Mouse (Mus musculus) granulocyte monocyte progenitor cell, adult 5-6 weeks (primary cell): Measurements from ENCODE around the gene Gm44973. TPM values are rescaled to one million over a fixed set of nuclear protein-coding genes. Genes with fewer than 3 reads are reported as not detected.

ENCODE experiments used
- ATAC-seq: replicated peaks from 2 replicates; pipeline ENCODE4 v1.8.0; 2016; ENCODE audit warnings: mild to moderate bottlenecking, moderate TSS enrichment, inconsistent platforms; ENCODE audit not compliant: poor library complexity, severe bottlenecking
- total RNA-seq, 2 experiments: library from RNA; stranded (forward) in 1 of 2; stranded (reverse) in 1 of 2; fragments of 200-712, 200-1000 nt in 1 of 2; fragments of >200 nt in 1 of 2; fragmentation: Nextera tagmentation in 1 of 2; gene quantifications; 2 replicates each; pipeline ENCODE4 v1.2.3; 2014 to 2017

The Gm44973 gene
- total RNA-seq, 2 experiments from 2014 or later = 7.5 TPM; not detected in 1

DNA sequence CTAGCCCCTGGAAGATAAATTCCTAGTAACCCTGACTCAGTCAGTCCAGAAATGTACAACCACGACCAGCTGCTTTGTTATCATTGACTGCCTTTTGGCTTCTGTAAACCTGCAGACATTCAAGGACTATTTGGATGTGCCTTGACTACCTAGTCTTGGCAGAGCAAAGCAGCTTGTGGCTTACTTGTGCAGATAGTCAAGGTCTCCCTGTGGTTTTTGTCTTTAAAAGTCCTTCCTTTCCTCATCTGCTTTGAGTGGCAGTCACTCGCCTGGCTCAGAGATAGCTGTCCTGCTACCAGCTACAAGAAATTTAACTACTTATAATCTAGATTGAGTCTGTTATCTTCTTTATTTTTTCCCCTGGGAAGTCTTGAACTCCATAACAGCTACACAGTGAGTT, 29.7 kb downstream of the Gm44973 start:
- ATAC-seq = no peak

- ATAC-seq = no peak
These were observed 30.8 kb downstream of the Gm44973 start for GRCm38 (mm10) chr7:5046112-5046511.

DNA sequence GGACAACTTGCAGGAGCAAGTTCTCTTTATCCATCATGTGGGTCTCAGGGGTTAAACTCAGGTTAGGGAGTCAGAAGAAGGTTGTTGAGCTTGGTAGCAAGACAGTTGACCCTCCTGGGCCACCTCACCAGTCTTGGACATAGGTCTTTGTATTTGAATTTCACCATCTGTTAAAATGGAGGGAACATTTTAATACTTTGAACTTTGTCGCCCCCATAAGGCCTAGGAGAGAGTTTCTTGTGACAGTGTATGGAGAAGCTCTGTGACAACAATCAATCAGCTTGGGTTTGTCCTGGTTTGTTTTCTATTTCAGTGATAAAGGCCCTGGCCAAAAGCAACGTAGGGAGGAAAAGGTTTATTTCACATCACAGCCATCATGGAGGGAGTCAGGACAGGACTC, 32.0 kb downstream of the Gm44973 start:
- ATAC-seq = peak; percentile 44; the same call in 1 of the 2 replicates

DNA sequence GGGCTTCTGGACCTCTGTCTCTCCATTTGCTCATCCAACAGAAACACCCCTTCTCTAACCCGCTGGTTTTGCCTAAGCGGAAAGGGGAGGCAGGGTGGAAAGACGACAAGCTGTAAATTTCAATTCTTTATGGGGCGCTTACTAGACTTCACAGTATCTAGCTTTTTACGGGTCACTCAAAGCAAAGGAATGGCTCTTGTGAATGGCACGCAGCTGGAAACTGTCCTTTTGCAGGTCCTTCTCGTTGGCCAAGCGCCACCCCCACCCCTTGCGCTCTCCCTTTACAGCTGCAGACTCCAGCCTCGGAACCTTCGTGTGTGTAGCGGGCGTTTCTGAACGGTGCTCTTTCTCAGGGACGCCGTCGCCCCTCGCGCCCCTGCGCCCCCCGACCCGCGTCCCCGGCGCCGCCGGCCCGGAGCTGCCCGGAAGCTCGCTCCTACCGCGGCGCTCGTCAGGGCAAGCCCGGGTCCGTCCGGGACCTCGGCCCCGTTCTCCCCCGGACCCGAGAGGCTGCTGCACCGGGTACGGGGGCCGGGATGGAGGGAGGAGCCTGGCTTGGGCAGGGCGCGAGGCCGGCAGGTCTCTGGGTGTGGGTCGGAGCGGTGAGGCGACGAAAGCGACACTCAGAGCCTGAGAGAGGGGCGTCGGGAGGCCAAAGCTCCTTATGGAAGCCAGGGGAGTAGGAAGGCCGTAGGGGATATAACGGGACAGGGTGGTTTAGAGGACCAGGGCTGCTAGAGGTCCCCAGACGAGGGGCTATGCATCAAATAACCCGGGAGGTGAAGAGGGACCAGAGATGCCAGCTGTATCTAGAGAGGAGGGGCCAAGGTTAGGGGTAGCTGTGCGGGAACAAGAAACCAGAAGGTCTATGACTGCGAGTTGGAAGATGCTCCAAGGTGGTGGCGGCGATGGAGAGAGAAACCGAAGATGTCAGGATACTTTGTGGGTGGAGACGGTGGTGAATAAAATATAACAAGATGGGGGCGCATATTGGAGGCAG, 36.2 kb downstream of the Gm44973 start, which contains the start of gene Zfp580:
Gene Zfp580, plus strand, starts transcription at position 346 of the 1,000 bp plus-strand sequence.
- peak; percentile 50 for ATAC-seq

DNA sequence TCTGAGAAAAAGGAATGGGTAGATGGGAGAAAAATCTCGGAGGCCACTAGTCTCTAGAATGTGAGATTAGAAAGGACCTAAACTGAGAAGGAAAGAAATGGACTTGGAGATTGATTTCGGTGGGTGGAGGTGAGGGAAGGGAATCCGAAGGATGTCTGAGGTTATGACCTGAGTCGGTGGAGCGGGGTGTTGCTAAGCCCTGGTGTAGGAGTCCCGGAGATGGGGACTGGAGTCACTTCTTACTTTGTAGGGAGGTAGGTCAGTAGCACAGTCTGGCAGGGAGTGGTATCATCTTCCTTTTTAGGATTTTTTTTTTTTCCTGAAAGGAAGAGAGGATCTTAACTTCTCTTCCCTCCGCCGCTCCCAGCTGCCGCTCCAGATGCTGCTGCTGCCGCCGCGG, 37.1 kb downstream of the Gm44973 start:
- no peak for ATAC-seq

- ATAC-seq = no peak; the same call in 1 of the 2 replicates
These were observed 37.6 kb downstream of the Gm44973 start for GRCm38 (mm10) chr7:5052931-5053343.

GRCm38 (mm10) chr7:5053456-5054179, 38.3 kb downstream of the Gm44973 start:
- ATAC-seq = peak; percentile 26

- no peak for ATAC-seq
These were observed 41.5 kb downstream of the Gm44973 start for GRCm38 (mm10) chr7:5056651-5057263.

DNA sequence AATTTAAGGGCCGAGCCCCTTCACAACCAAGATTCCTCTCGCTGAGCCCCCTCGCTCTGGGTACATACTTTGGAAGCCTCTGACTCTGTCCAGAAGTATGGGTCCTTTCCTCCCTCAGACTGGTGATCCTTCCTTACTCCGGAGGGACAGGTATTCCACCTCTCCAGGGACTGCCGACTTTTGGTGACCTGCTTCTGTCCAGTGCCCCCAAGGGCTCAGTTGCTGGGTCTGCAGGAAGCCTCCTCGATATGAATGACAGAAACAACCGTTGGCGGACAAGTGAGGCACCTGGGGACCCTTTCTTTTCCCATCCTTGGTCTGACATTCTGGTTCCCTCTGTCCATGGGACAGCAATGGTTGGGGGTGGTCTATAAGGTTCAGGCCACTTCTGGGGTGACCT, 42.1 kb downstream of the Gm44973 start:
- ATAC-seq = no peak

DNA sequence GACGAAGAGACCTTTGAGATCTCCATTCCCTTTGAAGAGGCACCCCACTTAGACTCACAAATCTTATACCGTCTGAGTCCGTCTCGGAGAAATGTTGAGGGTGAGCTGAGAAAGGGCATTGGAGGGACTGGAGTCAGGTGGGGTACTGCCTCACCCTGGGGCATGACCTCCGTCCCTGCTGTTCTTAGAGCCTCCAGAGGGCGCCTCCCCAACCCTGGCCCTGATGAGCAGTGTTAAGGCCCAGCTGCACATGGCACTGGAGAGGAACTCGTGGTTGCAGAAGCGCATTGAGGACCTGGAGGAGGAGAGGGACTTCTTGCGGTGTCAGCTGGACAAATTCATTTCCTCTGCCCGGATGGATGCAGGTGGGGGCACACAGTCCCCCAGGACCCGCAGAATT, 42.5 kb downstream of the Gm44973 start:
- peak; percentile 17 for ATAC-seq

DNA sequence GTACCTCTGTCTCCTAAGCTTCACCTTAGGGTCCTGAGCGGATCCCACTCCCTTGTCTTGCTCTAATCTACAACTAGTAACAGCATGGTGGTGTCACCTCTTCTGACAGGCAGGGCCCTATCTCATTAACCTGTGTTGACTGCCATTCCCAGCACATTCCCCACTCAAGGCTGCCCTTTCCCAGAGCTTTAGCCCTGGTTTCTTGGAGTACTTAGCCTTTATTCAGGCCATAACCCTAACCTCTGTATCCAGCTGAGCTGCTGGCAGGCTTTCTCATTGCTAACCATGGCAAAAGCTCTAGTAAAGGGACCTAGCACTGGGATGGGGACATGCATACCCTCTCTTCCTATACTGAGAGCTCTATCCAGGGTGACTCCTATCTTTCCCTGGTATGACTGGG, 43.3 kb downstream of the Gm44973 start:
- ATAC-seq = no peak

GRCm38 (mm10) chr7:5059421-5059820, 44.1 kb downstream of the Gm44973 start:
- ATAC-seq = no peak

DNA sequence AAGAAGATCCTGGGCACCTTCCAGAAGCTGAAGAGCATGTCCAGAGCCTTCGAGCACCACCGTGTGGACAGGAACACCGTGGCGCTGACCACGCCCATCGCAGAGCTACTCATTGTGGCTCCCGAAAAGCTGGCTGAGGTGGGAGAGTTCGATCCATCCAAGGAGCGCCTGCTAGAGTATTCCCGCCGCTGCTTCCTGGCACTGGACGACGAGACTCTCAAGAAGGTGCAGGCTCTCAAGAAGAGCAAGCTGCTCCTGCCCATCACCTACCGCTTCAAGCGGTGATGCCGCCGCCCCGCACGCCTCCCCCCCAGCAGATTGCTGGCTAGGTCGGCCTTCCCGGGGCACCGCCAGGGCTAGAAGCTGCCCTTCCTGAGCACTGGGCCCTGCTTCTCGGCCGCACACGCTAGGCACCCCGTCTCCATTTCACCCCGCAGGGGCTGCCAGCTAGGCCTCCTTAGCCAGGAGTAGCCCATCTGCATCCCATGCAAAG, 45.0 kb downstream of the Gm44973 start:
- ATAC-seq = peak; percentile 28

GRCm38 (mm10) chr7:5060944-5061773, 45.9 kb downstream of the Gm44973 start:
- ATAC-seq = peak; percentile 59

GRCm38 (mm10) chr7:5061774-5062359, 46.6 kb downstream of the Gm44973 start, which contains the start of gene U2af2:
U2af2 (plus strand) TSS chr7:5062143.
- peak; percentile 38 for ATAC-seq

DNA sequence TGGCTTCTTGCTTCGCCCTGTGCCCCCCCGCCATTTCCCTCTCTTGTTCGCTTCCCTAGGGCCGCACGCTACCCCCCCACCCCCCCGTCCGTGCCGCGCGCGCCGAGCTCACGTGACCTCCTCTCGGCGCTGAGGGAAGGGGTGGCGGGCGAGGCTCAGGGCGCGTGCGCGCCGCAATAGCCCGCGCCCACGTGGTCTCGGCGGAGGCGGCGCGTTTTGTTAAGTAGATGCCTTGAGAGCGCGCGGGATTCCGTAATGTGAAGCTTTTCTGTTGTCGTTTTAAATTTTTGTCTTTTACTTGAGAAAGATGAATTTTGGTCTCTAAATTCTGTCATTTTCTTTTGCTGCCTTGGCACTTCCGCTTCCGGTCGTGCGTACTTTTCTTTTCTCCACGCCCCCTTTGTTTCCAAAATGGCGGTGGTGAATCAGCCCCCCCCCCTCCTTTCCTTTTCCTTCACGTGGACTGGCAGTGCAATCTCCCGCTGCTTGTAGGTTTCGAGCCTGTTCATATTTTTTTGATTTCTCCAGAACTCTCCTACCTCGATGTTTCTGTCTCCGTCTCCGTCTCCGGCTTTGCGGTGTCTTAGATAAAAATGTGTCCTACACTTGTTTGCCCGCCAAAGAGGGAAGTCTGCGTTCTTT, 47.2 kb downstream of the Gm44973 start:
- ATAC-seq = peak; percentile 15; the same call in 1 of the 2 replicates

DNA sequence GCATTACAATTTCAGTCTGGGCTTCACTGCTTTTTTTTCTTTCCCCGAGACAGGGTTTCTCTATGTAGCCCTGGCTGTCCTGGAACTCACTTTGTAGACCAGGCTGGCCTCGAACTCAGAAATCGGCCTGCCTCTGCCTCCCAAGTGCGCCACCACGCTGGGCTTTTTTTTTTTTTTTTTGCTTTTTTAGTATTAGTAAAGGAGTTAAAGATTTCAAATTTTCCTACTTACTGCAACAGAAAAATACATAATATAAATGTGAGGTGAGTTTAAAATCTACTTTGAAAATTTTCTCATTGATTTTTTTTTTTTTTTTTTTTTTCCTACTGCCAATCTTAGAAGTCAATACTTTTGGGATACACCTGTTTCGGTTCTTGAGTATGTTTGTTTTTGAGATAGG, 49.6 kb downstream of the Gm44973 start:
- ATAC-seq = no peak

- ATAC-seq = no peak
These were observed 58.3 kb downstream of the Gm44973 start for GRCm38 (mm10) chr7:5073586-5073985.

DNA sequence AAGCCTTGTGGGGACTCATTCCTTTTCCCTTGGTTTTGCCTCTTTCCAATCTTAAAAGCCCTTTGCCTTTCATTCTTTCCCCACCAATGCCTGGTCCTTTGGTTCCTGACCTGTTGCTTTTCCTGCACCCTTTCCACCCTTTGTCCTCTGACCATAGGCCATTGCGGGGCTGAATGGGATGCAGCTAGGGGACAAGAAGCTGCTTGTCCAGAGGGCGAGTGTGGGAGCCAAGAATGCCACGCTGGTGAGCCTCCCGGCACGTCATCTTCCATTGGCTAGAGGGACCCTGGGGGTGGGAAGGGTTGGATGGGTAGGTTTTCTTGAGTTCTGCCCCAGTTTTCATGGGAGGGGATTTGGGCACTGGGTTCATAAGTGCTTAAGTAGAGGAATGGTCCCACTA, 59.7 kb downstream of the Gm44973 start:
- ATAC-seq = no peak
